Mouse (Mus musculus) c-Kit-negative CD71-positive TER-119-positive erythroid progenitor cells, embryonic 14.5 days (primary cell): ENCODE measurements around the gene Vps13d.

Experiments
- DNase-seq: peaks from one replicate; pipeline ENCODE4 v3.0.0-alpha.2; 2013; ENCODE audit warnings: low read depth, low spot score

The Vps13d gene

DNA sequence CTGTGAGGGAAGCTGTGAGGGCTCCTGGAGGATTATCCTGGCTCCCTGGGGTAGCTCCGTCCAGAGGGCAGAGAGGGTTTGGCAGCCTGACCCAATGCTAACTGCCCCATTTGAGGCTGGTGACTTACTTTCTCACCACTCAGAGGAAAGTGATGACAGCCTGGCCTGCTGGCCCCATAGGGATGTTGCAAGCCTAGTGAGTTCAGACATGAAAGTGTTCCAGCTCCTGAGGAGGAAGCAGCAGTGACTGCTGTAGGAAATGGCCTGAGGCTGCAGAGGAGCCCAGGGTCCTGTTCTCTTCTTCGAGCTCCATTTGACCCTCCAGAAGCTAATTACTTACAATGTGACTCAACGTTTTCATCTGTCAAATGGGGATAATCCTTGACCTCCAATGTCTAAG is 157.8 kb downstream of the Vps13d start:
- DNase-seq, result no peak

- peak; percentile 25 for DNase-seq
These were observed 159.4 kb downstream of the Vps13d start for GRCm38 (mm10) chr4:145035450-145035849.

GRCm38 (mm10) chr4:145034506-145035243 is 160.1 kb downstream of the Vps13d start:
- DNase-seq, result peak; percentile 63

GRCm38 (mm10) chr4:145033392-145033791 is 161.4 kb downstream of the Vps13d start:
- peak; percentile 42 for DNase-seq

DNA sequence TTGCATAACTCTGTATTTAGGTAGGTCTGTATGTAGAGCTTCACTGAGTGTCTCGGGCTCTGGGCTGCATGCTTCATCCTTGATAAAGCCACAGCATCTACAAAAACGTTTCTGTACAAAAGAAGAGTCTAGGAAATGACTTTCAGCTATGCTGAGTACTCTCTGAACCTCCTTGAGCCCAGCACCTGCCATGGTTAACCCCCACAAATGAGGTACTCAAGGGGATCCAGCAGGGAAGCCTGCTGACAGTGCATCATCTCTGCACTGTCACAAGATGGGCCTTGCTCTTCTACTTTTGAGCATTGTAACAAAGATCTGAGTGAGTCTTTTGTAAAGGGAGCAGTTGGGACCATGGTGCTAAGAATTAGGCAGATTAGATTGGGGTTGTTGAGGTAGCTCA is 162.2 kb downstream of the Vps13d start:
- DNase-seq, result no peak

DNA sequence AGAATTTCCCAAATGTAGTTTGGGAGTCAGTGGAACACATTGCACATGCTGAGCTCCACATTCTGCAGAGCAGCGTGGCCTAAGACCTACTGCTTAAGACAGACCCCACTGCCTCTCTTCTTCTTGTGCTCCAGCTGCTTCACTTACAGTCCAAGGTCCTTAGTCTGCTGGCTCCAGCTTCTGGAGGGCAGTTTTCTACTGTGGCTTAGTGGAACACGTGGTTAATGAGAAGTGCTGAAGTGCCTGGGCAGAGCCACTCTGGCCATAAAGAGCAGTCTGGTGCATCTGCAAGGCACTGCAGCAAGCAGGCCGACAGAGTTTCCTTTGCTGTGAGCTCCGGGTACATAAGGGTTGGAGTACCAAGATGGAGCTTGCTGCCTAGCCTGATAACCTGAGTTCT is 163.3 kb downstream of the Vps13d start:
- DNase-seq, result no peak

DNA sequence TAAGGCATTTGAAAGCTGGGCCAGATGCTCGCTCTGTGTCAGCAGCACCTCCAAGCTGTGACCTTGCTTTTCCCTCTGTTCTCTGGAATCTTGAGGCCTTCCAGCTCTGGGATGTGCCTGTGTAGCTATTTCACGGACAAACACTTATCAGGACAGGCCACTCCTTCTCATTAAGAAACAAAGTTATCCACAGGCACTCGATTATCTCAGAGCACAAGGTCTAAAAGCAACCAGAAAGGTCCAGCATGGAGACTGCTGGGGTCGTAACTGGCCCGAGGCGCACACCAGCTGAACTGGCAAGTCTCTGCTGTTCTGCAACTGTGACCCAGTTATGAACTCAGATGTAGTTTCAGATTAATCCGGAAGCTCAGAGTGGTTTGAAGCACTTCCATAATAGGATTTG is 168.4 kb downstream of the Vps13d start:
- DNase-seq, result no peak

DNA sequence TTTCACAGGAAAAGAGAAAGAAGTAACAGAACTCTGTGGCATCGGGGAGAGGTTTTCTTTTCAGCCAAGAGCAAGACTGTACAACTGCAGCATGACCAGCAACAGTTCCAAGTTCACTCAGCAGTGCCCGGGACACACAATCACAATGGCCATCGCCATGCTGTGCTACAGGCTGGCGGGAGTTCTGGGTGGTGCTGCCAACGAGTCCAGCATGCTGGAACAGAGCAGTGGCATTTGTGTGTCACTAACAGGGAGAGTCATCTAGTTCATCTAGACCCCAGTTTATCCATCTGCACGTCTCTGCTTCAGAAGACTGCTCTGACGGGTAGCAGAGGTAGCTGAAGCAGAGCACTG is 169.4 kb downstream of the Vps13d start:
- no peak for DNase-seq

GRCm38 (mm10) chr4:145024694-145025408 is 170.0 kb downstream of the Vps13d start:
- no peak for DNase-seq

GRCm38 (mm10) chr4:145023911-145024310 is 170.9 kb downstream of the Vps13d start:
- no peak for DNase-seq

- no peak for DNase-seq
These were observed 172.0 kb downstream of the Vps13d start for GRCm38 (mm10) chr4:145022815-145023214.

DNA sequence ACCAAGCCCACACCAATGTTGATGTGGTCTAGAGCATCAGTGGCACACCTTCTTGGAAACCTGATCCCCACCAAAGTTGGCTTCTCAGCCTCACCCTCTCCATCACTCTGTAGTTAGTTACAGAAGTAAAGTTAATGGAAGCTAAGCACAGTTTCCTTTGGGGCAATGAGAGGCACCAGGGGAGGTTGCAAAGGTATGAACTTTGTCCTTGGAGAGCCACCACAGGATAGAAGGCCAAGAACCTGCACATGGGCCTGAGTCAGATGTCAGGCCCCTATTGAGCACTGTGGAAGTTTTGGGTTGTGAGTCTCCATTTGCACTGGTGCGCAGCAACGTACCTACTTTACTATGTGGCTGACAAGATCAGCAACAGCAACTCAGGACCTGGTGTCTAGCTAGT is 172.6 kb downstream of the Vps13d start:
- DNase-seq, result no peak

GRCm38 (mm10) chr4:145020383-145020782 is 174.4 kb downstream of the Vps13d start:
- no peak for DNase-seq

GRCm38 (mm10) chr4:145019121-145019714 is 175.6 kb downstream of the Vps13d start:
- DNase-seq, result no peak

DNA sequence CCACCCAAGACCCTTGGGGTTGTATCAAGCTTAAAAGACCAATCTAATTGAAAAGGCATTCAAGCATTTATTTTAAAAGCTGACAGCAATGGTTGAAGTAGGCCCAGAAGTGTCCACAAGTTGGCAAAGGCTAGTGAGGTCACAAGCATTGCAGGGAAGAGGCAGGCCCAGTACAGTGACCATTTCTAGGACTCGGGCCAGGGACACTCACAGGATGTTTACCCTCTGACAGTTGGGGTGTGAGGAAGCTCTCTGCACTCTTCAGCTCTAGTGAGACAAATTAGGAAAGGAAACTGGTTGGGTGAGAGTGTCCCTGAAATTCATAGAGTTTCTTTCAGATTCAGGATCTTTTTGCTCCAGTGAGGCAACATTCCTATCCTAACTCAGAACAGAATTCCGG is 177.1 kb downstream of the Vps13d start:
- DNase-seq, result no peak

- no peak for DNase-seq
These were observed 178.1 kb downstream of the Vps13d start for GRCm38 (mm10) chr4:145016669-145017068.

- no peak for DNase-seq
These were observed 180.2 kb downstream of the Vps13d start for GRCm38 (mm10) chr4:145014632-145014960.

DNA sequence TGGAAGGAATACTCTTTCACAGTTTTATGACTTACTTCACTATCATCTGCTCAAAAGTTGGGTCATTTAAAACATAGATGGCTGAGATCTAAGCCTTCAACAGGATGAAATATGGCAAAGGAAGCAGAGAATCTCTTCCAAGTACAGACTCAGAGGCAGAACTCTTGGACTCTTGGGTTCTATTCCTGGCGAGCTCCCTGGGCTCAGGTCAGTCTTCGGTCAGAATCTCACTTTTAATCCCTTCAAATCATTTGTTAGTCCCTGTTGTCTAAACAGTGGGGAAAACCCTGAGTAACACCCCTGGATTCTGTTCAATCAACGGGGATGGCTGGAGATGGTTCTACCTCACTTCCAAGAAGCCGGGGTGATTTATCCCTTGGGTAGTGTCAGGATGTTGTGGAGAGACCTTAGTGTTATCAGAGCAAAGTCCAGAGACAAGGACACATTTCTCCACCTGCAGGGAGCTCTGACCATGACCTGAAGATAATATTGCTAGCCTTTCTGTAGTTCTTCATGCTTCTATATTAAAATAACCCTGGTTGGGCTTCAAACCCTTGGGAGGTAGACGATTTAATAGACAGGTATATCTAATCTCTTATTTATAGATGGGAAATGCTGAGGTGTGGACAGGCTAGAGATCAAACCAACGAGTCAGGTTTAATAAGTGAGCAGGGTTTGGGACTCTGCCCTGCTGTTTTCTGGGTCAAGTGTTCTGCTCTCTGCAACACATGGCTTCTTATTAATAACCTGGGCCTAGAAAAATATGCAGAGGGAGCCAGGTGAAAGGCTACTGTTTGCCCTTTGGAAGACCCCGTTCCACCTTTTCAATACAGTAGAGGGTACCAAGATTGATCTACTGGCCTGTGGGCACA is 180.8 kb downstream of the Vps13d start:
- DNase-seq, result no peak

GRCm38 (mm10) chr4:145013187-145013586 is 181.6 kb downstream of the Vps13d start:
- DNase-seq, result no peak

- no peak for DNase-seq
These were observed 183.6 kb downstream of the Vps13d start for GRCm38 (mm10) chr4:145011156-145011555.

DNA sequence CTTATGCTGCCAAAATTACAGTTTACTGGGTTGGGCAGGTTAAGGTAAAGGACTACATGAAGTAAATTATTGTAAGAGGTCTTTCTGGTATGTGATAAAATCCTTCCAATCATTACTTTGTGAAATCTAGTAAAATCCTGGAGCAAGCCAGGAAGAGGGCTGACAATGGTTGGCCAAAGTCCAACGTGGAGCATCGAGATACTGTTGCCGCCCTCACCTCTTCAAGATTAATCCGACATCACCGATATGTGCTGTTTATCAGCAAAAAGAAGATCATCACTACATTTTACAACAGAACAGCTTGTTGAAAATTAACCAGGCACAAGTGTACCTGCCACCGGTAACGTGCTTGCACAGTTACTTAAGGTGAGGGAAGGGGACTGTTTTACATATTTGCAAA is 184.9 kb downstream of the Vps13d start:
- DNase-seq, result no peak

DNA sequence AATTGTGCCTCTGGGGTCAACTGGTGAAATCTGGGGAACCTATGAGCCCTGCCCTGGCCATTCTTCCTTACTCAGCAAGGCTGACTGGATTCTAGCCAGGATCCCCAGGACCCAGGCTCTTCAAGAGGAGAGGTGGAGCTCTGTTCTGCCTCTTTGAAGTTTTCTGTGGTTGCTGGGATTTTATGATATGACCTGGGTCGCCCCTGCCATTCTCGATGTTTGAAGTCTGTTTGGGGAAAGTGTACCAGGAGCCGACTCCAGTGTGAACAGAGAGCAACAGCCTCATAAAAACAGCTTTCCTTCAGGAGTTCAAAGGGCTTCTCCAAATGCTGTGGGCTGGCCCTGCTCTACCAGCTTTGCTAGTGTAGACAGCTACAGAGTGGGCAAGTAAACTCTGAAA is 185.4 kb downstream of the Vps13d start:
- no peak for DNase-seq
